Mouse (Mus musculus) liver, postnatal 0 days (tissue): ENCODE results near the gene Ppp1r1c. TPM values are rescaled to one million over a fixed set of nuclear protein-coding genes. Genes with fewer than 3 reads are reported as not detected.
"Not testable (repeated sequence)": the region's sequence is repeated elsewhere in the genome, so short reads cannot be mapped to it uniquely, and the experiment has no call there.

Source experiments
- ATAC-seq: fragments of 200-750 bp; cut with Nextera tagmentation; 2 replicates; pipeline ENCODE4 v1.8.0; 2017; ENCODE audit warnings: mild to moderate bottlenecking, moderate library complexity
- DNase-seq: peaks from one replicate; pipeline ENCODE4 v3.0.0-alpha.2; 2016
- H3K27ac ChIP-seq: fragments of 300-500 bp; sonication (generic); 2 replicates; pipeline ENCODE4 v1.5.1; 2014; ENCODE audit warnings: antibody characterized with exemption, moderate library complexity, mild to moderate bottlenecking, low read depth
- H3K27me3 ChIP-seq: fragments of 300-500 bp; sonication (generic); 2 replicates; pipeline ENCODE4 v1.6.1; 2014; ENCODE audit warnings: low read length, control low read depth, mixed read lengths; ENCODE audit not compliant: insufficient read depth
- H3K36me3 ChIP-seq: fragments of 300-500 bp; sonication (generic); replicated peaks from 2 replicates; pipeline ENCODE4 v1.6.1; 2014; ENCODE audit warnings: mild to moderate bottlenecking, control low read depth, low read length, moderate library complexity, mixed read lengths; ENCODE audit not compliant: insufficient read depth
- H3K4me1 ChIP-seq: fragments of 300-500 bp; sonication (generic); 2 replicates; pipeline ENCODE4 v1.6.1; 2014; ENCODE audit warnings: antibody characterized with exemption, mild to moderate bottlenecking, control low read depth; ENCODE audit not compliant: insufficient read depth
- H3K4me2 ChIP-seq: fragments of 300-500 bp; sonication (generic); 2 replicates; pipeline ENCODE4 v1.6.1; 2014; ENCODE audit warnings: low read depth, mild to moderate bottlenecking, low read length, moderate library complexity, mixed read lengths
- H3K4me3 ChIP-seq: fragments of 300-500 bp; sonication (generic); 2 replicates; pipeline ENCODE4 v1.5.1; 2014; ENCODE audit warnings: low read depth, low read length
- H3K9ac ChIP-seq: fragments of 300-500 bp; sonication (generic); replicated peaks from 2 replicates; pipeline ENCODE4 v1.6.1; 2014; ENCODE audit warnings: mild to moderate bottlenecking, moderate library complexity
- H3K9me3 ChIP-seq: fragments of 300-500 bp; sonication (generic); 2 replicates; pipeline ENCODE4 v1.6.1; 2016; ENCODE audit warnings: mild to moderate bottlenecking, control low read depth, low read length, mixed read lengths
- CTCF ChIP-seq: sonication (generic); IDR thresholded peaks from 2 replicates; pipeline ENCODE4 v1.5.1; 2016; ENCODE audit warnings: antibody characterized with exemption, low read depth
- EP300 ChIP-seq: IDR thresholded peaks from 2 replicates; pipeline ENCODE4 v1.6.1; 2016; ENCODE audit warnings: antibody characterized with exemption, low read depth, mild to moderate bottlenecking
- WGBS: fragments of 180-500 bp; shearing (Covaris S2); extraction: QIAGEN DNeasy Blood & Tissue Kit; methylation state at CpG from one replicate; pipeline ENCODE4 v1.1.7; 2014; ENCODE audit not compliant: insufficient replicate concordance; 5-methylcytosine and 5-hydroxymethylcytosine counted together
- polyA plus RNA-seq: library from polyadenylated mRNA; unstranded; fragments of >200 nt; fragmentation: Nextera tagmentation; extraction: Ambion mirVana; gene quantifications from 2 replicates; pipeline ENCODE4 v1.2.1, GENCODE M21; 2015

Ppp1r1c gene
- polyA plus RNA-seq, 1 experiment from 2014 or later = not detected

DNA sequence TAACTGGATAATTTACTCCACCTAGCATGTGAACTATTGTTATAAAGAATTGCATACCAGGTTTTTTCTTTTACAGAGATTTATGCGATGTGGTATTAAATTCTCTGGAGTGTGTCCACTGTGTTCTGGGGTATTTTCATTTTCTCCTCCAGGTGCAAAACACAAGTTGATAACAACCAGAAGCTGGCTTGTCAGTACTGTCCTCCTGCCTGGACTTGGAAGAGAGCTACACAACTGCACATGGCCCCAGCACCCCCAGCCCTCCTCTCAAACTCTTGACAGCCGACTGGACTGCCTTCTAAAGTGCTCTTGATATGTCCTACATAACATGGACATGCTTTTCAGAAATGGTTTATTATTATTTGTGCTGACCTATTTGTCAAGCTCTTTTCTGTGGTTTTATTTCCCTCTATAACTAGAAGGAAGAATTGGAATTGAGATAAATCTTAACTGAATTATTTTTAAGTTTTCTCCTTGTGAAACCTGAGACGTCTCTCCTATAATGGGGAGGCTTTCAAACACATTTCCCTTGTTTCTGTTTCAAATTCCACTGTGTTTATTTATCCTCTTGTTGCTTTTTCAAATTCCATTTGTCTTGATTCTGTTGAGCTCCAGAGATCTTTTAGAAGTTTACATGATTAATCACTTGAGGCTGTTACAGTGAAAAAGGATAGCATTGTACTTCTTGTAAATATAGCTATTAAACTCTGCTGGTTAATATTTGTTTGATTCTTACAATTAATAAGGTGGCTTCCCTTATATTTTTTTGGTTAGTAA lies 108.3 kb downstream of the Ppp1r1c start:
- H3K4me2 ChIP-seq = no peak overlapping the region
- no peaks in the 10 kb centered on the region for H3K27me3 ChIP-seq
- H3K9me3 ChIP-seq = no peaks in the 10 kb centered on the region
- ATAC-seq (no peak), DNase-seq (no peak)
- no peaks in the 10 kb centered on the region for H3K4me1 ChIP-seq
- no peak overlapping the region for H3K9ac ChIP-seq
- 64% methylated on average over 3 of the region's 3 CpGs for WGBS
- no peak overlapping the region for H3K4me3 ChIP-seq
- no peaks in the 10 kb centered on the region for H3K36me3 ChIP-seq
- H3K27ac ChIP-seq = no peak overlapping the region
- TF ChIP-seq CTCF (no peak), EP300 (no peak)

DNA sequence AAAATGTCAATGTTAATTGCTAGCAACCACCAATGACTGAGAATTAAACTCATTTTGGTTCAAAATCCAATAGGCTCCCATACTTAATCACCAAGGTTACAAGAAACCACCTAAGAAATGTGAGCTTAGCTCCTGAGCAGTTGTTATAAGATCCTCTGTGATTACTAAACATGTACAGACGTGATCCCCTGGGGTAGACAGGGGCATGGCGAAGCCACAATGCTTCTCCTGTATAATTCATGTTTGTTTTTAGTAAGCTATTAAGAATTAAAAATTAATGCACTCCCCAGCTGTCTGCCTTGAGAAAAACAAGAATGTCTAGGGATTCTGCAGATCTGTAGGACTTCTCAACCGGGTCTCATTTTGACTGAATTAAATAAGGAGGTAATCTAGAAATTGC lies 112.0 kb downstream of the Ppp1r1c start:
- Histone ChIP-seq H3K9me3 (no peaks in the 10 kb centered on the region), H3K36me3 (no peaks in the 10 kb centered on the region), H3K4me3 (no peak overlapping the region), H3K4me2 (no peak overlapping the region), H3K27ac (no peak overlapping the region), H3K4me1 (no peaks in the 10 kb centered on the region), H3K9ac (no peak overlapping the region), H3K27me3 (no peaks in the 10 kb centered on the region)
- ATAC-seq (no peak), DNase-seq (no peak)
- WGBS = 75% methylated on average over 3 of the region's 3 CpGs
- TF ChIP-seq CTCF (no peak), EP300 (no peak)

DNA sequence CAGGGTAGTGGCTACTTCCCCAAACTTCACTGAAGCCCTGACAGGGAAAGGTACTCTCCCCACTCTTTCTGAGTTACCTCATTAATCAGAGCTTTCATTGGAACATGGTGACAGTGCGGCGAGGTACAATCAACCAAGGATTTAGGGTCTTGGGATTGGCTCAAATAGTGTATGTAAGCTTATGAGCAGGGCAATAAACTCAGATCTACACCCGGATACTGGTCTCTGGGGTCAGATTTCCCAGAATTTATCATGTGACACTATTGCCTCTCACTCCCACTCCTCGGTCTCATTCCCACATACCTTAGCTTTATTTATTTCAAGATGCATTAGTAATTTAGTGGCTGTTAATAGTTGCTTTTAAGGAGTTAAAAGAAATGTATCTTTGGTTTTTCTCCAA lies 118.3 kb downstream of the Ppp1r1c start:
- Histone ChIP-seq H3K4me2 (no peak overlapping the region), H3K4me3 (no peak overlapping the region), H3K27me3 (no peaks in the 10 kb centered on the region), H3K36me3 (no peaks in the 10 kb centered on the region), H3K9ac (no peak overlapping the region), H3K4me1 (no peaks in the 10 kb centered on the region), H3K27ac (no peak overlapping the region), H3K9me3 (no peaks in the 10 kb centered on the region)
- no peak for DNase-seq
- TF ChIP-seq CTCF = no peak
- no peak for TF ChIP-seq EP300
- 72% methylated on average over 4 of the region's 4 CpGs for WGBS
- ATAC-seq = no peak

DNA sequence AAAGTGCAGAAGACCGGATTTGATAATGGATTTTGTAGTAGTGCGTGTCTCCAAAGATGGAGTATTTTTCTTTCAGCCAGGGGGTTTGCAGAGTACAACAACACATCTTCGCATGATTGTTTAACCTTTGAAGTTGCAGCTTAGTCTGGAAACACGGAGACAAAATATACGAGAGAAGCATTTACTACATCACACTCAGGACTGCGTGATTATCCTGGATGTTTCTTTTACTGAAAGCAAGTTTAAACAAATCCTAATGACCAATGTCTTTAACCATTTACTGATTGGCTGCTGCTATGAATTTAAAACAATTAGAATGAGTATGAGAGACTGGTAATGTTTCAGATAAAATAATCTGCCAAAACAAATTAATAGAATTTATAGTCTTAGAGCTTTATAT lies 131.5 kb downstream of the Ppp1r1c start:
- H3K27ac ChIP-seq = no peak overlapping the region
- no peak for TF ChIP-seq EP300
- TF ChIP-seq CTCF = no peak
- no peak overlapping the region for H3K9ac ChIP-seq
- 79% methylated on average over 6 of the region's 6 CpGs for WGBS
- no peak overlapping the region for H3K4me2 ChIP-seq
- H3K9me3 ChIP-seq = no peaks in the 10 kb centered on the region
- H3K4me3 ChIP-seq = no peak overlapping the region
- H3K4me1 ChIP-seq = no peaks in the 10 kb centered on the region
- H3K36me3 ChIP-seq = no peaks in the 10 kb centered on the region
- no peaks in the 10 kb centered on the region for H3K27me3 ChIP-seq
- ATAC-seq = no peak
- DNase-seq = no peak

DNA sequence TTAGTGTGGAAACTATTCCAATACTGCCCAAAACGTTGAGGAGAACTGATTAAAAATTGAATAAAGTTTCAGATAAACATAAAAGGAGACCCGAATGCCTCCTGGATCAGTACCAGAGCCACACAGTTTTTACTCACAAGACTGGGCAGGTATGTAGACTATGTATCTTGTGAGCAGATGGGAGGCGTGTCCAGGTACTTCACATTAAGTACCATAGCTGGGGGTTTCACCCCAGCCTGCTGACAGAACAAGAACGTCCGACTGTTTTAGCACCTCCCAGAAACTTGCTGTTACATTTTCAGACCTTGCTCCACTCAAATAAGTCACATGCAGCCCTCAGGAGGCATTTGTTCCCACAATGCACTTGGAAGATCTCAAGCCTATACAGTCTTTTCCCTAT lies 131.9 kb downstream of the Ppp1r1c start:
- H3K4me1 ChIP-seq = no peaks in the 10 kb centered on the region
- no peaks in the 10 kb centered on the region for H3K27me3 ChIP-seq
- no peak overlapping the region for H3K4me2 ChIP-seq
- WGBS = 53% methylated on average over 5 of the region's 5 CpGs
- H3K4me3 ChIP-seq = no peak overlapping the region
- H3K9ac ChIP-seq = no peak overlapping the region
- no peaks in the 10 kb centered on the region for H3K36me3 ChIP-seq
- H3K9me3 ChIP-seq = no peaks in the 10 kb centered on the region
- H3K27ac ChIP-seq = no peak overlapping the region
- no peak for TF ChIP-seq CTCF
- TF ChIP-seq EP300 = no peak
- ATAC-seq (no peak), DNase-seq (no peak)

DNA sequence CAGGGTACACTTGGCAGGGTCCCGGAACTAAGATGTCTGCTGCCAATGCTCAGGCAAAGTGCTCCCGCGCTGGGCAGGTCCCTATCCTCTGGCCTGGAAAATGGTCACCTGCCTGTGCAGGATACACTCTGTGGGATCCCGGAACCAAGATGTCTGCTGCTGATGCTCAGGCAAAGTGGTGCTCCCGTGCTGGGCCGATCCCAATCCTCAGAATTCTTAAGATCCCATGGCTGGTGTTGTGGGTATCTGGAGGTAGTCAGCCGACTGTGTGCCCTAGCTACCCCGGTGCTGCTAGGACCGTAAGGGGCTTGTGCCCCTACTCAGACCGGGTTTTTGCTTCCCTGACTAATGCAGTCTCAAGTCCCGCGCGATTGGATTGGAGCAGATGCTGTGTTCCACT lies 139.8 kb downstream of the Ppp1r1c start:
- H3K4me3 ChIP-seq, H3K4me1 ChIP-seq, H3K9ac ChIP-seq, DNase-seq, H3K36me3 ChIP-seq, H3K9me3 ChIP-seq, H3K27ac ChIP-seq, H3K4me2 ChIP-seq, ATAC-seq, H3K27me3 ChIP-seq: not testable (repeated sequence)
- 79% methylated on average over 13 of the region's 13 CpGs for WGBS
